Mouse (Mus musculus): ENCODE measurements at regions not wholly inside any gene's neighbourhood (a gene's known extent, or its start where the extent isn't known, plus 50 kb on each side); places are given as distances from the start of the nearest gene placed in this dataset.

GRCm38 (mm10) chr1:94904982-94905507 is 408.4 kb upstream of the Fam174a start:
- no peak overlapping the region for H3K4me3 ChIP-seq (ENCODE audit: insufficient read depth in 1 of 2, low read depth in 2 of 2, low read length in 2 of 2)
- H3K36me3 ChIP-seq (replicated peaks; ENCODE audit: control insufficient read depth, insufficient read depth, low read depth): no peaks in the 10 kb centered on the region
- 47% methylated on average over 3 of the region's 3 CpGs for WGBS (ENCODE audit: insufficient replicate concordance)
- no peak overlapping the region for H3K4me2 ChIP-seq (ENCODE audit: low read depth)
- TF ChIP-seq EP300 (IDR thresholded peaks at IDR 0.05; ENCODE audit: low read depth): no peak
- no peak for TF ChIP-seq CTCF (IDR thresholded peaks at IDR 0.05; ENCODE audit: low read depth)
- H3K4me1 ChIP-seq (replicated peaks; ENCODE audit: control insufficient read depth in 2 of 2, insufficient read depth in 2 of 2, low read length in 1 of 2): no peaks in the 10 kb centered on the region
- H3K9ac ChIP-seq (replicated peaks): no peak overlapping the region
- ATAC-seq (ENCODE audit: insufficient read depth) (no peak), DNase-seq (ENCODE audit: low read depth in 3 of 3, low spot score in 3 of 3) (no peak)
- no peak overlapping the region for H3K27ac ChIP-seq
- no peaks in the 10 kb centered on the region for H3K27me3 ChIP-seq (ENCODE audit: control insufficient read depth, insufficient read depth, low read length)
- no peaks in the 10 kb centered on the region for H3K9me3 ChIP-seq (ENCODE audit: control insufficient read depth, low read length)

- H3K36me3 ChIP-seq (replicated peaks; ENCODE audit: control insufficient read depth, insufficient read depth, low read depth): no peaks in the 10 kb centered on the region
- H3K4me1 ChIP-seq (replicated peaks; ENCODE audit: control insufficient read depth in 2 of 2, insufficient read depth in 2 of 2, low read length in 1 of 2): no peaks in the 10 kb centered on the region
- no peak overlapping the region for H3K27ac ChIP-seq
- no peaks in the 10 kb centered on the region for H3K9me3 ChIP-seq (ENCODE audit: control insufficient read depth, low read length)
- ATAC-seq (ENCODE audit: insufficient read depth) (no peak), DNase-seq (ENCODE audit: low read depth in 3 of 3, low spot score in 3 of 3) (no peak)
- no peak overlapping the region for H3K4me3 ChIP-seq (ENCODE audit: insufficient read depth in 1 of 2, low read depth in 2 of 2, low read length in 2 of 2)
- H3K4me2 ChIP-seq (ENCODE audit: low read depth): no peak overlapping the region
- no peaks in the 10 kb centered on the region for H3K27me3 ChIP-seq (ENCODE audit: control insufficient read depth, insufficient read depth, low read length)
- no peak for TF ChIP-seq CTCF (IDR thresholded peaks at IDR 0.05; ENCODE audit: low read depth)
- TF ChIP-seq EP300 (IDR thresholded peaks at IDR 0.05; ENCODE audit: low read depth): no peak
- H3K9ac ChIP-seq (replicated peaks): no peak overlapping the region
Observed at GRCm38 (mm10) chr1:94910839-94911238, 402.6 kb upstream of the Fam174a start.
